Mouse (Mus musculus) liver, adult 2 months (tissue): ENCODE measurements at regions not wholly inside any gene's neighbourhood (a gene's known extent, or its start where the extent isn't known, plus 50 kb on each side); places are given as distances from the start of the nearest gene placed in this dataset.

ENCODE experiments used
- CTCF ChIP-seq: fragments of 200-500 bp; IDR thresholded peaks from 2 replicates; pipeline ENCODE4 v1.5.1; 2011; ENCODE audit warnings: low read depth, low read length, control low read depth
- POLR2A ChIP-seq: fragments of 200-500 bp; IDR thresholded peaks from 2 replicates; pipeline ENCODE4 v1.6.1; 2011; ENCODE audit warnings: low read length, control low read depth; ENCODE audit not compliant: insufficient read depth; ENCODE audit errors: extremely low read depth

DNA sequence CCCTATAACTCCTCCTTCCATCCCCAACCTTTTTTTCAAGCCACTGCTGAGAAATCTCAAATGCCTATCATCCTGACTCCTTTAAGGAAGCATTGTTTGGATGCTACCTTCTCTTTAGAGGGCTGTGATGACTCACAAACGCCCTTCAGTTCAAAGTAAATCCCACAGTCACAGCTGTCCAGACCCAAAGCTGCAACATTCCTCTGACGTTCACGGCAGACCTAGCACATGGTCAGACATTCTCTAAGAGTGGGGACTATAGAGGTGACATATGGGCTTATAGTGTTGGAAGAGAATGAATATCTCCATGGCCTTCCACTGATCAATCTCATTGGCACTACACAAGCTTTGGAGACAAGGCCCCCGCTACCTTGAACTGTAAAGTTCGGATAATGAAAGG, 139.5 kb upstream of the Tent5a start:
- no peak for TF ChIP-seq CTCF
- TF ChIP-seq POLR2A = no peak
